Mouse (Mus musculus): Measurements from ENCODE around the gene Tubb2a. TPM values are rescaled to one million over a fixed set of nuclear protein-coding genes. Genes with fewer than 3 reads are reported as not detected.
A peak's percentile ranks its signal among the peaks of the same experiment; 100 is the strongest.
"Not testable (repeated sequence)": the region's sequence is repeated elsewhere in the genome, so short reads cannot be mapped to it uniquely, and the experiment has no call there.

The Tubb2a gene
- total and polyA plus RNA-seq, 3 experiments: 4.4 to 63.8 (median 16.7) TPM

GRCm38 (mm10) chr13:34100733-34101132, 22.9 kb upstream of the Tubb2a start:
- ATAC-seq (ENCODE audit: extremely low read depth, insufficient number of reproducible peaks, low FRiP score, poor library complexity, severe bottlenecking) (peak; percentile 35), DNase-seq (ENCODE audit: low spot score) (peak; percentile 21)
- H3K4me1 ChIP-seq (ENCODE audit: insufficient read depth, low read depth, low read length): peaks cover 33% of the 10 kb centered on the region
- H3K9me3 ChIP-seq (replicated peaks): peaks cover 6% of the 10 kb centered on the region
- peak overlapping the region; percentile 52; the same call in 1 of the 2 replicates for H3K4me3 ChIP-seq (ENCODE audit: low read depth, low read length)
- H3K36me3 ChIP-seq (replicated peaks): no peaks in the 10 kb centered on the region
- H3K27me3 ChIP-seq (ENCODE audit: insufficient read depth, low read length): no peaks in the 10 kb centered on the region
- no peak for TF ChIP-seq GATA2 (IDR thresholded peaks at IDR 0.05; ENCODE audit: borderline replicate concordance, low read depth, low read length)

GRCm38 (mm10) chr13:34097086-34097485, 19.3 kb upstream of the Tubb2a start:
- Histone ChIP-seq H3K4me3 (ENCODE audit: low read depth, low read length) (no peak overlapping the region), H3K36me3 (replicated peaks) (no peaks in the 10 kb centered on the region), H3K9me3 (replicated peaks) (peaks cover 3% of the 10 kb centered on the region), H3K4me1 (ENCODE audit: insufficient read depth, low read depth, low read length) (peaks cover 35% of the 10 kb centered on the region), H3K27me3 (ENCODE audit: insufficient read depth, low read length) (no peaks in the 10 kb centered on the region)
- ATAC-seq (ENCODE audit: extremely low read depth, insufficient number of reproducible peaks, low FRiP score, poor library complexity, severe bottlenecking) (no peak), DNase-seq (ENCODE audit: low spot score) (no peak)
- TF ChIP-seq POLR2AphosphoS5 (IDR thresholded peaks at IDR 0.05; ENCODE audit: insufficient replicate concordance, low read depth, low read length): no peak
- no peak for TF ChIP-seq TAL1 (conservative IDR thresholded peaks at IDR 0.05; ENCODE audit: low read depth, low read length)
- TF ChIP-seq GATA2 (IDR thresholded peaks at IDR 0.05; ENCODE audit: borderline replicate concordance, low read depth, low read length): no peak
- TF ChIP-seq GATA1 (IDR thresholded peaks at IDR 0.05; ENCODE audit: borderline replicate concordance, low read length): no peak
- no peak for TF ChIP-seq CTCF (IDR thresholded peaks at IDR 0.05; ENCODE audit: low read depth, low read length)

GRCm38 (mm10) chr13:34096455-34096854, 18.6 kb upstream of the Tubb2a start:
- peaks cover 29% of the 10 kb centered on the region for H3K4me1 ChIP-seq (ENCODE audit: insufficient read depth, low read depth, low read length)
- no peak for ATAC-seq (ENCODE audit: extremely low read depth, insufficient number of reproducible peaks, low FRiP score, poor library complexity, severe bottlenecking)

GRCm38 (mm10) chr13:34095542-34096435, 18.0 kb upstream of the Tubb2a start:
- H3K4me3 ChIP-seq (ENCODE audit: low read depth, low read length): no peak overlapping the region
- DNase-seq (ENCODE audit: low spot score): no peak

More at GRCm38 (mm10) chr13:34096455-34096854, 18.6 kb upstream of the Tubb2a start:
- H3K36me3 ChIP-seq (replicated peaks): no peaks in the 10 kb centered on the region
- no peak for TF ChIP-seq POLR2AphosphoS5 (IDR thresholded peaks at IDR 0.05; ENCODE audit: insufficient replicate concordance, low read depth, low read length)
- no peak for TF ChIP-seq TAL1 (conservative IDR thresholded peaks at IDR 0.05; ENCODE audit: low read depth, low read length)
- TF ChIP-seq GATA2 (IDR thresholded peaks at IDR 0.05; ENCODE audit: borderline replicate concordance, low read depth, low read length): no peak
- TF ChIP-seq GATA1 (IDR thresholded peaks at IDR 0.05; ENCODE audit: borderline replicate concordance, low read length): no peak
- no peak for TF ChIP-seq CTCF (IDR thresholded peaks at IDR 0.05; ENCODE audit: low read depth, low read length)
- H3K4me3 ChIP-seq (ENCODE audit: low read depth, low read length): no peak overlapping the region
- peaks cover 3% of the 10 kb centered on the region for H3K9me3 ChIP-seq (replicated peaks)
- no peak for DNase-seq (ENCODE audit: low spot score)
- H3K27me3 ChIP-seq (ENCODE audit: insufficient read depth, low read length): no peaks in the 10 kb centered on the region

GRCm38 (mm10) chr13:34089358-34089757, 11.6 kb upstream of the Tubb2a start:
- no peaks in the 10 kb centered on the region for H3K9me3 ChIP-seq (replicated peaks)
- peaks cover 26% of the 10 kb centered on the region for H3K27me3 ChIP-seq (ENCODE audit: insufficient read depth, low read length)
- TF ChIP-seq GATA1 (IDR thresholded peaks at IDR 0.05; ENCODE audit: borderline replicate concordance, low read length) (no peak), CTCF (IDR thresholded peaks at IDR 0.05; ENCODE audit: low read depth, low read length) (no peak), GATA2 (IDR thresholded peaks at IDR 0.05; ENCODE audit: borderline replicate concordance, low read depth, low read length) (no peak)
- H3K36me3 ChIP-seq (replicated peaks): no peaks in the 10 kb centered on the region
- ATAC-seq (ENCODE audit: extremely low read depth, insufficient number of reproducible peaks, low FRiP score, poor library complexity, severe bottlenecking) (no peak), DNase-seq (ENCODE audit: low spot score) (no peak)
- peaks cover under 1% of the 10 kb centered on the region; the same call in 1 of the 2 replicates for H3K4me1 ChIP-seq (ENCODE audit: insufficient read depth, low read depth, low read length)
- H3K4me3 ChIP-seq (ENCODE audit: low read depth, low read length): no peak overlapping the region

More at GRCm38 (mm10) chr13:34095542-34096435, 18.0 kb upstream of the Tubb2a start:
- Histone ChIP-seq H3K9me3 (replicated peaks) (peaks cover 3% of the 10 kb centered on the region), H3K27me3 (ENCODE audit: insufficient read depth, low read length) (no peaks in the 10 kb centered on the region), H3K36me3 (replicated peaks) (no peaks in the 10 kb centered on the region), H3K4me1 (ENCODE audit: insufficient read depth, low read depth, low read length) (peaks cover 22% of the 10 kb centered on the region)
- TF ChIP-seq GATA2 (IDR thresholded peaks at IDR 0.05; ENCODE audit: borderline replicate concordance, low read depth, low read length) (no peak), GATA1 (IDR thresholded peaks at IDR 0.05; ENCODE audit: borderline replicate concordance, low read length) (no peak)
- no peak for ATAC-seq (ENCODE audit: extremely low read depth, insufficient number of reproducible peaks, low FRiP score, poor library complexity, severe bottlenecking)

GRCm38 (mm10) chr13:34088871-34089288, 11.1 kb upstream of the Tubb2a start:
- H3K4me3 ChIP-seq (ENCODE audit: low read depth, low read length): no peak overlapping the region
- H3K36me3 ChIP-seq (replicated peaks): no peaks in the 10 kb centered on the region
- ATAC-seq (ENCODE audit: extremely low read depth, insufficient number of reproducible peaks, low FRiP score, poor library complexity, severe bottlenecking): no peak
- H3K27me3 ChIP-seq (ENCODE audit: insufficient read depth, low read length): peaks cover 29% of the 10 kb centered on the region
- H3K4me1 ChIP-seq (ENCODE audit: insufficient read depth, low read depth, low read length): peaks cover 2% of the 10 kb centered on the region; the same call in 1 of the 2 replicates
- no peaks in the 10 kb centered on the region for H3K9me3 ChIP-seq (replicated peaks)
- TF ChIP-seq CTCF (IDR thresholded peaks at IDR 0.05; ENCODE audit: low read depth, low read length): no peak
- TF ChIP-seq POLR2AphosphoS5 (IDR thresholded peaks at IDR 0.05; ENCODE audit: insufficient replicate concordance, low read depth, low read length): no peak
- no peak for TF ChIP-seq GATA1 (IDR thresholded peaks at IDR 0.05; ENCODE audit: borderline replicate concordance, low read length)
- no peak for TF ChIP-seq GATA2 (IDR thresholded peaks at IDR 0.05; ENCODE audit: borderline replicate concordance, low read depth, low read length)
- TF ChIP-seq TAL1 (conservative IDR thresholded peaks at IDR 0.05; ENCODE audit: low read depth, low read length): no peak
- no peak for DNase-seq (ENCODE audit: low spot score)

- H3K4me1 ChIP-seq (ENCODE audit: insufficient read depth, low read depth, low read length); ATAC-seq (ENCODE audit: extremely low read depth, insufficient number of reproducible peaks, low FRiP score, poor library complexity, severe bottlenecking); H3K36me3 ChIP-seq (replicated peaks); DNase-seq (ENCODE audit: low spot score); H3K9me3 ChIP-seq (replicated peaks); H3K4me3 ChIP-seq (ENCODE audit: low read depth, low read length): not testable (repeated sequence)
- H3K27me3 ChIP-seq (ENCODE audit: insufficient read depth, low read length): peaks cover 29% of the 10 kb centered on the region
These were observed 10.4 kb upstream of the Tubb2a start for GRCm38 (mm10) chr13:34088201-34088649.
